Mouse (Mus musculus): ENCODE data around the gene Rftn1. TPM values are rescaled to one million over a fixed set of nuclear protein-coding genes. Genes with fewer than 3 reads are reported as not detected.

The Rftn1 gene
- polyA plus RNA-seq, 1 experiment from 2014 or later: 11.2 TPM

DNA sequence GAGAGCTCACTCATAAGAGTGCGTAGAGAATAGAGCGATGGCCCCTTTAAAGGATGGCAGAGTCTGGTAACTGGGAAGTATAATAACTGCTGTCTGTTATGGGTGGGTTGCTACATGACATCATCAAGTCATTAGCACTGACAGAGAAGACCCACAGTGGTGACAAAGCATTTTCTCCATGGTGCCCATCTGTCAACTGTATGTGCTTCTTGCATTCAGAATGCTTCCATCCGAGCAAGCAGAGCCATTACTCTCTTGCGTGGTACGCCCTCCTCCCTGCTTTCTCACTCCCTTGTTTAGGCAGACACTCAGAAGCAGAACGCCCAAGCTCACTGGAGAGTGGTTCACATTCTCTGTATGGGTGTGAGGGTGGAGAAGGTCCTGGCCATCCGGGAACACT lies 135.9 kb downstream of the Rftn1 start:
- no peaks in the 10 kb centered on the region for H3K27me3 ChIP-seq (ENCODE audit: control insufficient read depth, insufficient read depth, low read length)
- ATAC-seq (replicated peaks; ENCODE audit: insufficient number of reproducible peaks, low FRiP score, low TSS enrichment): no peak
- no peak overlapping the region for H3K4me2 ChIP-seq
- H3K36me3 ChIP-seq (ENCODE audit: control insufficient read depth, insufficient read depth, low read length): no peaks in the 10 kb centered on the region
- no peaks in the 10 kb centered on the region for H3K9me3 ChIP-seq (replicated peaks; ENCODE audit: control insufficient read depth, low read length)
- 85% methylated on average over 7 of the region's 7 CpGs for WGBS (ENCODE audit: insufficient replicate concordance)
- H3K4me1 ChIP-seq (ENCODE audit: control insufficient read depth, insufficient read depth, low read length): peaks cover 2% of the 10 kb centered on the region; the same call in 1 of the 2 replicates
- H3K4me3 ChIP-seq (ENCODE audit: low read depth, low read length): no peak overlapping the region
- no peak overlapping the region for H3K27ac ChIP-seq (ENCODE audit: low read depth, low read length)
- no peak overlapping the region for H3K9ac ChIP-seq (ENCODE audit: low read depth, low read length)

DNA sequence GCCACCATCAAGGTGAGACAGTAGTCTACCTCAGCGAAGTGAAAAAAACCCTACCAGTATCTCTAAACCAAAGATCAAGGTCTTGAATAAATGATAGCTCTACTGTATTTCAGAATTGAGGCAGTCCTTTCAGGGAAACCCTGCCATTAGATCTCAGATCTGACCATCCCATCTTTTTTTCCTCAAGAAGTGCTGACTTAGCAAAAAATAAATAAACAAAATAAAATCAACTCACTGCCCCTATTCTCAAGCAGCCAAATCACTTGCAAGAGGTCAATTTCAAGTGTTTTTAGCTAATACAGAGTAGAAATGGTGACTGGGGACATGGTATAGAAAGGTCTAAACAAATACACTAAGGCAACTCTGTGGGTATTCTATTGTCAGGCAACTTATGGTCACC lies 136.5 kb downstream of the Rftn1 start:
- no peaks in the 10 kb centered on the region for H3K36me3 ChIP-seq (ENCODE audit: control insufficient read depth, insufficient read depth, low read length)
- H3K27ac ChIP-seq (ENCODE audit: low read depth, low read length): no peak overlapping the region
- H3K4me1 ChIP-seq (ENCODE audit: control insufficient read depth, insufficient read depth, low read length): peaks cover 2% of the 10 kb centered on the region; the same call in 1 of the 2 replicates
- no peak overlapping the region for H3K9ac ChIP-seq (ENCODE audit: low read depth, low read length)
- H3K9me3 ChIP-seq (replicated peaks; ENCODE audit: control insufficient read depth, low read length): no peaks in the 10 kb centered on the region
- H3K4me2 ChIP-seq: no peak overlapping the region
- no peak overlapping the region for H3K4me3 ChIP-seq (ENCODE audit: low read depth, low read length)
- no peaks in the 10 kb centered on the region for H3K27me3 ChIP-seq (ENCODE audit: control insufficient read depth, insufficient read depth, low read length)
- WGBS (ENCODE audit: insufficient replicate concordance): 91% methylated on average over 1 of the region's 1 CpGs
- no peak for ATAC-seq (replicated peaks; ENCODE audit: insufficient number of reproducible peaks, low FRiP score, low TSS enrichment)

DNA sequence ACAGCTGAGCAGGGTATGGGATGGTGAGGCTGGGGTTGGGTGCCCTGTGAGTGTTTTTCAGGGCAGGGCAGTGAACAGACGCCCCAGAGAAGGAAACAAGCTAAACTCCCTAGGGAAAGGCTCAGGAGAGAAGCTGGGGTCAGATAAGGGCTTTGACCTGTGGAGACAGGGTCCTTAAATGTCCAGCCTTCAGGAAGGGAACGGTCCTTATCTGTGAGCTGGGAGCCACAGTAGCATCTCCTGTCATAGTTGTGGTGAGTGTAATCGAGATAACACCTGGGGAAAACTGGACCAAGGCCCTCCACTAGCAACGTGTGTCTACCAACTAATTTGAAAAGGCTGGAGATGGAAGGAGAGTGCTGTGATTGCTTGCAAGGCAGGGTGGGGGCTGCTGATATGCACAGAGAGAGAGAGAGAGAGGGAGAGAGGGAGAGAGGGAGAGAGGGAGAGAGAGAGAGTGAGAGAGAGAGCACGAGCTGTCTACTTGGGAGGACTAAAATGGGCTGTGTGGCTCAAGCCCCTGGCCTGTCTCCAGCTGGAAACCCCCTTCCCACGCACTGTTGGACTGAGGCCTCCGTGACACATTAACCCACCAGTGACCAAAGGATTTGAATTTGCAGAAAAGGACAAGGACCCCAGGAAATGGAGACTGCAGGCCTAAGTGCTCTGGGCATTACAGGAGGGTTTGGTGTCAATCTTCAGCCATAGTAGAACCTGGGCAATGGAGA lies 137.6 kb downstream of the Rftn1 start:
- H3K9me3 ChIP-seq (replicated peaks; ENCODE audit: control insufficient read depth, low read length): no peaks in the 10 kb centered on the region
- H3K4me3 ChIP-seq (ENCODE audit: low read depth, low read length): no peak overlapping the region
- no peaks in the 10 kb centered on the region for H3K27me3 ChIP-seq (ENCODE audit: control insufficient read depth, insufficient read depth, low read length)
- no peak overlapping the region for H3K4me2 ChIP-seq
- WGBS (ENCODE audit: insufficient replicate concordance): 18% methylated on average over 7 of the region's 7 CpGs
- no peak overlapping the region for H3K9ac ChIP-seq (ENCODE audit: low read depth, low read length)
- peaks cover 2% of the 10 kb centered on the region; the same call in 1 of the 2 replicates for H3K4me1 ChIP-seq (ENCODE audit: control insufficient read depth, insufficient read depth, low read length)
- H3K27ac ChIP-seq (ENCODE audit: low read depth, low read length): no peak overlapping the region
- no peak for ATAC-seq (replicated peaks; ENCODE audit: insufficient number of reproducible peaks, low FRiP score, low TSS enrichment)
- no peaks in the 10 kb centered on the region for H3K36me3 ChIP-seq (ENCODE audit: control insufficient read depth, insufficient read depth, low read length)

DNA sequence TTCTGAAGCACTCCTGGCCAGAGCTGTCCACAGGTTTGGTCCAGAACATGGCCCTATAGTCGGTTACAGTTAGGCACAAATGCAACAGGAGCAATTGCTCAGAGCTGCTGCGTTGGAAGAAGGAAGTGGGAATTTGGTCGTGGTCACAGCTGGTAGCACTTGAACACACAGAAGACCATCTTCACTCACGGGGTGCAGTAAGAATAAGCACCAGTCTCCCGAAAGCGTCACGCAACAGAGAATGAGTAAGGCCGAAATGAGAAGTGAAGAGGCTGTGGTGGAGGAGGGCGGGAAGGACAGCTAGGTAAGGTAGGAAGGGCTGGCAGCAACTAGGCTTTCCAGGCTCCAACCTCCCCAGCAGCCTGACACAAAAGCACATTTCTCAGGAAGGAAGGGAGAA lies 140.0 kb downstream of the Rftn1 start:
- peaks cover 2% of the 10 kb centered on the region; the same call in 1 of the 2 replicates for H3K4me1 ChIP-seq (ENCODE audit: control insufficient read depth, insufficient read depth, low read length)
- H3K36me3 ChIP-seq (ENCODE audit: control insufficient read depth, insufficient read depth, low read length): no peaks in the 10 kb centered on the region
- H3K4me2 ChIP-seq: no peak overlapping the region
- H3K4me3 ChIP-seq (ENCODE audit: low read depth, low read length): no peak overlapping the region
- WGBS (ENCODE audit: insufficient replicate concordance): 81% methylated on average over 9 of the region's 9 CpGs
- no peak overlapping the region for H3K9ac ChIP-seq (ENCODE audit: low read depth, low read length)
- no peaks in the 10 kb centered on the region for H3K9me3 ChIP-seq (replicated peaks; ENCODE audit: control insufficient read depth, low read length)
- no peaks in the 10 kb centered on the region for H3K27me3 ChIP-seq (ENCODE audit: control insufficient read depth, insufficient read depth, low read length)
- H3K27ac ChIP-seq (ENCODE audit: low read depth, low read length): no peak overlapping the region
- no peak for ATAC-seq (replicated peaks; ENCODE audit: insufficient number of reproducible peaks, low FRiP score, low TSS enrichment)

DNA sequence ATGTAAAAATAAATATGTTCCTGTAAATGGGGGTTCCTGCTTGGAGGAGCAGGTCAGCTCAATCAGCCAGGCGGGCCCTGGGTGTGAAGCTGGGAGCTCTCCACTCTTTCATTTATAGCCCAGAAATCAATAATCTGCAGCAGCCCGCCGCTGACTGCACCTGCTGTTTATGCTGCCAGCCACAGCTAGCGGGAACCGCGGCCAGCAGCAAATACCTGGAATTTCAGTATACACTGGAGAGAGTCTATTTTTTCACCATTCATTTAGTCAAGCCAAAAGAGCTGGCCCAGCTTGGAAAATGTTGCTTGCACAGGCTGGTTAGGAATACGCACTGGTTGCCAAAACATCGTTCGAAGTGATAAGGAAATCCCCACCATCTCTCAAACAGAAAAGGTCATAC lies 142.3 kb downstream of the Rftn1 start:
- H3K27ac ChIP-seq (ENCODE audit: low read depth, low read length): no peak overlapping the region
- WGBS (ENCODE audit: insufficient replicate concordance): 63% methylated on average over 9 of the region's 9 CpGs
- H3K4me3 ChIP-seq (ENCODE audit: low read depth, low read length): no peak overlapping the region
- ATAC-seq (replicated peaks; ENCODE audit: insufficient number of reproducible peaks, low FRiP score, low TSS enrichment): no peak
- H3K27me3 ChIP-seq (ENCODE audit: control insufficient read depth, insufficient read depth, low read length): no peaks in the 10 kb centered on the region
- H3K36me3 ChIP-seq (ENCODE audit: control insufficient read depth, insufficient read depth, low read length): no peaks in the 10 kb centered on the region
- H3K4me1 ChIP-seq (ENCODE audit: control insufficient read depth, insufficient read depth, low read length): peaks cover 2% of the 10 kb centered on the region; the same call in 1 of the 2 replicates
- no peak overlapping the region for H3K9ac ChIP-seq (ENCODE audit: low read depth, low read length)
- no peak overlapping the region for H3K4me2 ChIP-seq
- H3K9me3 ChIP-seq (replicated peaks; ENCODE audit: control insufficient read depth, low read length): no peaks in the 10 kb centered on the region

DNA sequence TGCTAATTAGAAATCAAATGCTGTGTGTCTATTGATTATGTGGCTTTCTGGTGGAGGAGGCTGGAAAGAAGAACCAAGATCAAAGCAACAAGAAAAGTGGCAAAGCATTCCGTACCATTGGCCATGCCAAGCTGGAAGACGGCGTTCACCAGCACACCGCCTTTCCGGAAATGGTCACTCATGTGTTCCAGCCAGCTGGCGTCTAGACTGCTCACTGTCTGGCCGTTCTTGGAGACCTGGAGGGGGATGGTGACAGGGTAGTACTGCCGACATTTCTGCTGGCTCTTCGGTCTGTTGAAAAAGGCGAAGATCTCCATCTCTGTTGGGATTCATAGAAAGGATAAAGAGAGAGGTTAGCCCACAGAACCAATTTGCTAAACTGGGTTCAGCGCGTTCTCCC lies 143.3 kb downstream of the Rftn1 start:
- ATAC-seq (replicated peaks; ENCODE audit: insufficient number of reproducible peaks, low FRiP score, low TSS enrichment): no peak
- Histone ChIP-seq H3K4me2 (no peak overlapping the region), H3K9ac (ENCODE audit: low read depth, low read length) (no peak overlapping the region), H3K36me3 (ENCODE audit: control insufficient read depth, insufficient read depth, low read length) (no peaks in the 10 kb centered on the region), H3K27ac (ENCODE audit: low read depth, low read length) (no peak overlapping the region), H3K9me3 (replicated peaks; ENCODE audit: control insufficient read depth, low read length) (no peaks in the 10 kb centered on the region), H3K27me3 (ENCODE audit: control insufficient read depth, insufficient read depth, low read length) (no peaks in the 10 kb centered on the region), H3K4me3 (ENCODE audit: low read depth, low read length) (no peak overlapping the region), H3K4me1 (ENCODE audit: control insufficient read depth, insufficient read depth, low read length) (no peaks in the 10 kb centered on the region; the same call in 1 of the 2 replicates)
- 89% methylated on average over 12 of the region's 12 CpGs for WGBS (ENCODE audit: insufficient replicate concordance)

DNA sequence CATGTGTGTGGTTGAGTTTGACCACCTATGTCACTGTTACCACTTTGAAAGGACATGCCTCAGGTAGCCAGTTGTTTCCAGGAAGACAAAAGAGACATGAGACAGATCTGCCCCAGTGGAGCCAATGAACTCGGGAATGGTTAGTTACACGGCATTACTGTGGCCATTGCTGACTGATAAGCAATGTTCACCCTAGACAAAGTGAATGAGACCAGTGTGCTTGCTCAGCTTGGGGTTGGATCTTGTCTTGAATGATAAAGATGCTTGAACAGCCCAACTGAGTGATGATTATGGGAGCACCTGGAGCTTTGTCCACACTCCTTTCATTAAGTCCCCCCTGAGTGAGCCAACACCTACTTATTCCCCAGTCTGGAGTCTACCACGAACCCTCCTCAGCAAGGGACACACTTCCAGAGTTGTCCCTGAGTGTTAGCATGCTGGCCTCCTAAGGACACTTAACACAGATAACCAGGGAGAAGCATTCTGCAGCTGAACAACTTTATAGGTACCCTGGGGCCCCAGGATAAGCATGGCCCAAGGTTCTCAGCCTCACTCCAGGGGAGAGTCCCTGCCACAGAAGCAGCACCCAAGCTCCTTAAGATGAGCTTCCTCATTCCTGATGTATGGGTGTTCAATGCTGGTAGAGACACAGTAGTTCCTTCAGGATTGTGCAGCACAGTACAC lies 149.6 kb downstream of the Rftn1 start:
- WGBS (ENCODE audit: insufficient replicate concordance): 63% methylated on average over 3 of the region's 3 CpGs

DNA sequence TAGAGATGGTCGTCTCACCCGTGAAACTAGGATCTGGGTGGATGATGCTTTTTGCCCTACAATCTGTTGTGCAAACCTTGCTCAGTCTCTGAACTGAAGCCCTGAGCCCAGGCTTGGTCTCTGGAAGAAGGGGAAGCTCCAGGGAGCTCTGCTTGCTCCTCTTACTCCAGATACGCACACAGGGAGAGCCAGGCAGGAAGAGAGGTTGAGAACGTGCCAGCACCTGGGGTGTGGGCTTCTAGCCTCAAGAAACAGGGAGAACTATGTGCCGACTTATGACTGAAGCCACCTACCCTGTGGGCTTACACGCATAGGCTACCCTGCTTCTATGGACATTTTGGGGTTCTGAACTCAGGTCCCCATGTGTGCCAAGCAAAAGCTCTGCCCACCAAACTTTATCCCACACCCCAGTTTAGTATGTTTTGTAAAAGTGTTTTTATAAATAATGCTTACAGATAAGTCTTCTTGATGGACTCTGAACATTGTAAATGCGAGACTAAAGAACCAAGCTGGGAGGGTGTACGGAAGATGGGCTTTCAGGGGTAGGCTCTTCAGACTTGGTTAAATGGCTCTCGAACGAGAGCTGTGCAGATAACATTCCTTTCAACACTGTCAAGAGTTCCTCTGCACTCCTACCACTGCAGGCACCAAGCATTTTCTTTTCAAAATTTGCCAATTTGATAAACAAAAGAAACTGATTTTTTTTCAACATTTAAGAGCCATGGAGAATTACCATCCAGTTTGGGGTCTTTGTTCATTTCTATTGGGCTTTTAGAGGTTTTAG lies 152.4 kb downstream of the Rftn1 start:
- Histone ChIP-seq H3K36me3 (ENCODE audit: control insufficient read depth, insufficient read depth, low read length) (no peaks in the 10 kb centered on the region), H3K4me1 (ENCODE audit: control insufficient read depth, insufficient read depth, low read length) (peaks cover 13% of the 10 kb centered on the region), H3K4me2 (no peak overlapping the region), H3K27me3 (ENCODE audit: control insufficient read depth, insufficient read depth, low read length) (0 out of 2 replicates have a peak, but pooled peaks cover 3% of the 10 kb centered on the region), H3K27ac (ENCODE audit: low read depth, low read length) (no peak overlapping the region), H3K9ac (ENCODE audit: low read depth, low read length) (no peak overlapping the region), H3K4me3 (ENCODE audit: low read depth, low read length) (no peak overlapping the region), H3K9me3 (replicated peaks; ENCODE audit: control insufficient read depth, low read length) (no peaks in the 10 kb centered on the region)
- no peak for ATAC-seq (replicated peaks; ENCODE audit: insufficient number of reproducible peaks, low FRiP score, low TSS enrichment)
- 43% methylated on average over 10 of the region's 10 CpGs for WGBS (ENCODE audit: insufficient replicate concordance)

More for the DNA sequence above, 149.6 kb downstream of the Rftn1 start:
- no peaks in the 10 kb centered on the region for H3K9me3 ChIP-seq (replicated peaks; ENCODE audit: control insufficient read depth, low read length)
- no peak overlapping the region for H3K4me3 ChIP-seq (ENCODE audit: low read depth, low read length)
- H3K4me1 ChIP-seq (ENCODE audit: control insufficient read depth, insufficient read depth, low read length): peaks cover 13% of the 10 kb centered on the region
- no peak overlapping the region for H3K9ac ChIP-seq (ENCODE audit: low read depth, low read length)
- H3K36me3 ChIP-seq (ENCODE audit: control insufficient read depth, insufficient read depth, low read length): no peaks in the 10 kb centered on the region
- H3K4me2 ChIP-seq: no peak overlapping the region
- no peak overlapping the region for H3K27ac ChIP-seq (ENCODE audit: low read depth, low read length)
- ATAC-seq (replicated peaks; ENCODE audit: insufficient number of reproducible peaks, low FRiP score, low TSS enrichment): no peak
- H3K27me3 ChIP-seq (ENCODE audit: control insufficient read depth, insufficient read depth, low read length): 0 out of 2 replicates have a peak, but pooled peaks cover 3% of the 10 kb centered on the region
